Mouse (Mus musculus): ENCODE data around the gene Spn.

The Spn gene

GRCm38 (mm10) chr7:127140623-127141404 is 3.2 kb upstream of the Spn start:
- in situ Hi-C loops (cut with MboI): no loop called here

DNA sequence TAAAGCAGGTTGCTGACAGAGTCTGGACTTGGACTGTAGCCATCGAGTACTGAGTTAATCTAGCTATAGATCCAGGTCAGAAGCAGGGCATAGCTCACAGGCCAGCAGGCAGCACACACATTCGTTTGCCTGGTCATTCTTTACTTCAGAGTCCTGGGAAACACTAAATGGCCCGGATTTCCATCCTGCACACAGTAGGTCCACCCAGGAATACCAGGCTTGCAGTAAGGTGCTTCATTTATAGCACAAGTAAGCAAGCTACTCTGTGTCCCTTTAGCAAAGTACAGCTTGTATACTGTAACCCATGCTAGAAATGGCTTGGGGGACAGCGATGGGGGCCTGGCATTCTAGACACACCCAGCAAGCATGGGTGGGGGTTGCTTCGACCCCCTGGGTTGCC is 1.9 kb upstream of the Spn start:
- in situ Hi-C loops (cut with MboI): no loop called here

- in situ Hi-C loops (cut with MboI): no loop called here
These were observed 1.5 kb upstream of the Spn start for GRCm38 (mm10) chr7:127139100-127139499.

DNA sequence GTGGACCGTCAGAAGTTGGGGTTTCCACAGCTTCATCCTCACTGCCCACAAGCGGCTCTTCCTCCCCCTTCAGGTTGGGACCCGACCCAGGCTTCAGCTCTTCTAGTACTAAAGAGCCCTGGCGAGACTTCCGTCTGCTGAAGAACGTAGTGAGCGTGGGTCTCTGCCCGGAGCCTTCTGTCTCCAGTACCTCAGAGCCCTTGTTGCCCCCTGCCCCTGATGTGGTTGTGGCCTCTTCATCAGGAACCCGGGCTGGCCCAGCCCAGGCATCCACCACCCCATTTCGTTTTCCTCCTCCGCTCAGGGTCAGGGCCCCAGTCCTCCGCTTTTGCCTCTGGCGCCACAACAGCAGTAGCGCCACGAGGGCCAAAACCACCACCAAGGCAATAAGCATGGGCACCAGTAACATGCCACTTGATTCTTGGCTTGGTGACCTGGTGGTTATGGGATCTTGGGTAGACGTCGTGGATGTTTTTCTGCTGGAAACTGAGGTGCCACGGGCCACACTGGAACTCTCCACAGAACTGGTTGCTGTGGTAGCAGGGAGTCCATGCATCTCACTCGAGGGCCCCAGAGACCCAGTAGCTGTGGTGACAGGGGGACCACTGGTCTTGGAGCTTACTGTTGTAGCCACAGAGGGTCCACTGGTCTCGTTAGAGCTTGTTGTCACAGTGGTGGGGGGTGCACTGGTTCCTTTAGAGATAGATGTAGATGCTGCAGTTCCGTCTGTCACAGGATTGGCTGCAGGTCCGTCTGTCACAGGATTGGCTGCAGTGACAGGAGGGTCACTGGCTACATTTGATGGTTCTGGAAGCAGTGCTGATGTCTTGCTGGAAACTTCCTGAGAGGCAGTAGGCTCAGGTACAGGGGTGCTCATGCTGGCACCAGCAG is 1.2 kb downstream of the Spn start:
- in situ Hi-C loops (cut with MboI): no loop called here

DNA sequence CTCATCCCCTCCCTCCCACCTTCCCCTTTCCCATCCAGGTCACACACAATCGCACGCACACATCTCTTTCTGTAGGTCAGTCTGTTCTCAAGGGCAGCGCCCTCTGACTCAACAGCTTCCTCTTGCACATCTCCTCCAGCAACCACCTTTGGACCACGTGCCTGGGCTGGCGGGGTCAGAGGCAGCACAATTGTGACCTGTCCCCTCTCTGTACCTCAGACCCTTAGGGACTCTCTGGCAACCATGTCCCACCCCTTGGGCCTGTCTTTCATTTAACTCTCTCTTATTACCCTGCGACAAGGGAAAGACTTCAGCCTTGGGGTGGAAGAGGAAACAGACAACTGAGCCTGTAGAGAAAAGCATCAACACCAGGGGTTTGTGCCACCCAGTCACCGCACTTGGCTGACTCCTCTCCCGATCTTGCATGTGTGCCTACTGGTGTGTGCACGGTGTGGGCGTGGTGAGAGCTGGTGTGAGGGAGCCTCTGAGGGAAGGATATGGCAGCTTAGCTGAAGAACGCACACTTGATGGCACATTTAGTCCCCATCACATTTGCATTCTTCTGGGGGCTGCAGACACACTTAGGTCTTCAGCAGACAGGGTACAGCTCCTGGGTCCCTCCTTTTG is 2.7 kb downstream of the Spn start:
- in situ Hi-C loops (cut with MboI): no loop called here

GRCm38 (mm10) chr7:127133125-127133524 is 4.5 kb downstream of the Spn start:
- in situ Hi-C loops (cut with MboI): no loop called here

GRCm38 (mm10) chr7:127129638-127130037 is 8.0 kb downstream of the Spn start:
- in situ Hi-C loops (cut with MboI): no loop called here

DNA sequence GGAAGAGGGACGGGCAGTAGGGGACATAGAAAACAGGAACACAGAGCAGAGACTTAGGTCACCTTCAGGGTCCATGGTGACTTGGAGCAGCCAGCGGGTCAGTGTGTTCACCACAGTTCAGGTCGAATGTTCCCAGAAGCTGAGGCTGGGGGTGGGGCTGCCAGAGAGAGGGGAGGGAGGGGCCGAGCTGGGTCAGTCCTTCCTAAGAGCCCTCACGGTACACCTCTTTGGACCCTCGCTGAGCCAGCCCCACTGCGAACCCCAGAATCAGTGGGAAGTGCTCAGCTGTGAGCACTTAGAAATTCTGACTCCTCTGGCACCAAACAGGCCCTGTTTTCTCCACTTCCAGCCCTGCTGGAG is 15.7 kb downstream of the Spn start, which contains the start of gene Qprt:
Qprt (minus strand) TSS at position 316 of the 360 bp plus-strand sequence.
- in situ Hi-C loops (cut with MboI): no loop called here

DNA sequence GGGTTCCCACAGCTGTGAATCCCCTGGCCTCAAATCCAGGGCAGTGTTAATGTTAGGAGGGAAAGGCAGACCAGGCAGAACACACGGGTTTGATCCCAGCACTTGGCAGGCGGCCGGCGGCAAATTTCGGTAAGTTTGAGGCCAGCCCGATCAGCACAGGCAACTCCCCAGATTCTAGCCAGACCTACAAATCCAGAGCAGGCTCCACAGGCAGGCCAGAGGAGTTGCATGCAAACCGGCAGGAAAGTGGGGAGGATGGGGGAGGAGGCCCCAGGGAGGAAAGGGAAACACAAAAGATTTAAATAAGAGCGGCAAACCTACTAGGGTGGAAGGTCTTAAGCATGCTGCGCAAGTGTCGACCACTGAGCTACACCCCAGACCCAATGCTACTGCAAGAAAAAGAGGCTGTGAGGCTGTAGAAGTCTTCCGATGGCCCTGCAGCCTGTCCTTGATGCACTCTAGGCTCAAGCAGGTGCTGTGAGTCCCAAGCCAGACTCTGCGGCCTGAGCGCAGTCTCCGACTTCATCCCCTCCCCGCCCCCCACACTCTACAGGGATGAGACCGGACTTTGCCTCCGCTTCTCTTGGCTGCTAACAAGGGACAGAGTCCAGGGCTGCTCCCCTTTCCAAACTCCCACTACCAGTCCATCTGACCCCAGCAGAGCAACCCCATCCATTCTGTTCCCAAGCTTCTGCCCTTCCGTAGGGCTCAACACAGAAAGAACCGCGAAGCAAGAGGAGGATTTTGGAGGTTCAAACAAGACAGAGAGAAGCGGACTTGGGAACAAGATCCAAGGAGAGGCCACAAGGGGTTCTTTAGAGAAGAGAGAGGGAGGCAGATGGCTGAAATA is 16.3 kb downstream of the Spn start:
- in situ Hi-C loops (cut with MboI): no loop called here

GRCm38 (mm10) chr7:127118671-127119445 is 18.8 kb downstream of the Spn start:
- in situ Hi-C loops (cut with MboI): loop anchor here (5.0 kb wide), 1 partner anchor 287 kb away; the partner anchor contains the start of gene 4930451I11Rik

DNA sequence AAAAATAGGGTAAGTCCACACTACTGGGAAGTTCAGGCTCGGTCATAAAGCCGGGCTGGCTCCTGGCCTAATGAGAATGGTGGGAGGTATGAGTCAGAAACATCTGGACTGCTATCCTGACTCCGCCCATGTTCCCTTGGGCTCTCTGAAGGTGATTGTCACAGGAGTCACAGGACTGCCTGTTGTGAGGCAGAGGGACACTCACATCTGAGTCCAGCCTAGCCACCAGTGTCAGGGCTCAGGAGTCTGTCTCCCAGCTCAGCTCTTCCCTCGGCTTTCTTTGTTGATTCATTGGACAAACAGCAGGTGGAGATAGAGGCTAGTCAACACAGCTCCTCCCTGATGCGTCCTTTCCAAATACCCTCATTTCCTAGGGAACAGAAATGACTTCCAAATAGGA is 19.7 kb downstream of the Spn start:
- in situ Hi-C loops (cut with MboI): loop anchor here (5.0 kb wide), 1 partner anchor 286 kb away; the partner anchor contains the start of gene 4930451I11Rik

DNA sequence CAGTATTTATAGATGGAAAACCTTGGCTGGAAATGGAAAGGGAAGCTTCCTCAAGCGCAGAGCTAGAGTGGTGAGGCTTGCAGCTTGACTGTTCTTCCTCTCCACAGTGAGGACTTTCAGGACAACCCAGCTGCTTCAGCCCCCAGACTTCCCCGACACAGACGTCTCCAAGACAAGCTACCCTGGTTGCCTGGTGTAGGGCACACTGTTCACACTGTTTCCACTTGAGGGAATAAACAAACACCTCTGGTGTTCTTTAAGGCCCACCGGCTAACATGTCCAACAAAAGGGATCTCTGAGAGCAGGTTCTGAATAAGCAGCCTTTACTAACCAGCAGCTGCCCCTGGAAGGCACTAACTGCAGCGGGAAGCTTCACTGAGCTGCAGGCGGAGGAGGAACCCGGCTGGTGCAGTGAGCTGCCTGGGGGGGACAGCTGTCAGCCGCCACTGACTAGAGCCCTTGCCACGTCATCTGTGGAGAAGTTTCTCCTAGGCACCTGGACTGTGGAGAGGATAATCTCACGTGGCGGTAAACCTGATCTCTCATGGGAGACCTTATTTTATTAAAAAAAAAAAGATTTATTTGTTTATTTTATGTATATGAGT is 21.2 kb downstream of the Spn start:
- in situ Hi-C loops (cut with MboI): loop anchor here (5.0 kb wide), 1 partner anchor 284 kb away; the partner anchor contains the start of gene 4930451I11Rik

- in situ Hi-C loops (cut with MboI): loop anchor here (5.0 kb wide), 1 partner anchor 283 kb away; the partner anchor contains the start of gene 4930451I11Rik
These were observed 22.7 kb downstream of the Spn start for GRCm38 (mm10) chr7:127114920-127115319.

GRCm38 (mm10) chr7:127113614-127114259 is 23.9 kb downstream of the Spn start:
- in situ Hi-C loops (cut with MboI): no loop called here

GRCm38 (mm10) chr7:127112921-127113597 is 24.6 kb downstream of the Spn start:
- in situ Hi-C loops (cut with MboI): no loop called here

- in situ Hi-C loops (cut with MboI): no loop called here
These were observed 25.3 kb downstream of the Spn start for GRCm38 (mm10) chr7:127112251-127112841.

DNA sequence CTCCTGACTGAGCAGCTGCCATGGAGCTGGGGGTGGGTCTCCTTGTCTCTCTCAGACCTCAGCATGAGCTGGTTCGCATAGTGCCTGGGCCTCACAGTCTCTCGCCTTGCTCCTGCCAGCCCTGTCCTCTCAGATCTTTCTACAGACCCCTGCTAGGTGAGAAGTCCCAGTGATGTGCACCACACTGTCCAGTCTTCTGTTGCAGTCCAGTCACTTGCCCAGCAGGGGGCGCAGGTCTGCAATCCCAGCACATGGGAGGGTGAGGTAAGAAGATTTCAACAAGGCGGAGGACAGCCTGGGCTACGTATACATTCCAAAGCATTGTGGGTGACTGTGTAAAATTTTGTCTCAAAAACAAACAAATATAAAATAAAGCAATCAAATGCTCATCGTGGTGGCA is 26.2 kb downstream of the Spn start:
- in situ Hi-C loops (cut with MboI): no loop called here

- in situ Hi-C loops (cut with MboI): no loop called here
These were observed 27.2 kb downstream of the Spn start for GRCm38 (mm10) chr7:127110239-127111007.
